Mouse (Mus musculus): Measurements from ENCODE around the gene Saa2.

GRCm38 (mm10) chr7:46767371-46767770 is 15.8 kb downstream of the Saa2 start:
- no peak for TF ChIP-seq CTCF (IDR thresholded peaks at IDR 0.05 in 2 of 3, conservative IDR thresholded peaks at IDR 0.05 in 1 of 3; ENCODE audit: control insufficient read depth in 1 of 3, insufficient read depth in 1 of 3, low read depth in 2 of 3, low read length in 3 of 3, poor library complexity in 1 of 3, severe bottlenecking in 1 of 3)
- TF ChIP-seq ZC3H11A (IDR thresholded peaks at IDR 0.05; ENCODE audit: low read depth, low read length) = no peak
- no peak for TF ChIP-seq USF2 (IDR thresholded peaks at IDR 0.05; ENCODE audit: borderline replicate concordance in 1 of 2, insufficient read depth in 1 of 2, low read depth in 1 of 2, low read length in 2 of 2)

All from MEL (cell line).